Mouse (Mus musculus) regulatory T cell (primary cell): ENCODE measurements around the gene Fgf18.

Experiments used
- in situ Hi-C: fragments of 300-600 bp; cut with MboI, MseI; formaldehyde crosslinking; loops from one replicate; pipeline ENCODE4 v1.15.1; 2025; ENCODE audit warnings: high pct_unique_total_duplicates

The Fgf18 gene

DNA sequence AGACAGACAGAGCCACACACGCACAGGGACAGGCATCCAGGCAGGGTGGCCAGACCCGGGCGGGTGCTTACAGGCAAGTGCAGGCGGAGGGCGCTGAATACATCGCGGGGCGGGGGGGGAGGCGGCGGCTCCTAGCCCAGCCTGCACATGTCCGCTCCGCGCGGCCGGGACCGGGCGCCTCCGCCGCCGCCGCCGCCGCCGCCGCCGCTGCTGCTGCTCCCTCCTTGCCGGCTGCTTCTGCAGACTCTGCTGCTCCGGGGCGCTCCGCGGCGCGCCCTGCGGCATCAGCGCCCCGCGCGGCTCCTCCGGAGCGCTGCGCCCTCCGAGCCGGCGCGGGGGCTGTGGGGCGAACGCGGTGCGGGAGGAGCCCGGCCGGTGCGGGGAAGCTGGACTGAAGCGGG is at the start of gene Fgf18:
TSS of gene Fgf18 (minus strand) at position 230 of the 401 bp plus-strand sequence.
- in situ Hi-C loops, result loop anchor here (25.0 kb wide), 2 partner anchors 535 to 735 kb away; no protein-coding TSS in a partner anchor

DNA sequence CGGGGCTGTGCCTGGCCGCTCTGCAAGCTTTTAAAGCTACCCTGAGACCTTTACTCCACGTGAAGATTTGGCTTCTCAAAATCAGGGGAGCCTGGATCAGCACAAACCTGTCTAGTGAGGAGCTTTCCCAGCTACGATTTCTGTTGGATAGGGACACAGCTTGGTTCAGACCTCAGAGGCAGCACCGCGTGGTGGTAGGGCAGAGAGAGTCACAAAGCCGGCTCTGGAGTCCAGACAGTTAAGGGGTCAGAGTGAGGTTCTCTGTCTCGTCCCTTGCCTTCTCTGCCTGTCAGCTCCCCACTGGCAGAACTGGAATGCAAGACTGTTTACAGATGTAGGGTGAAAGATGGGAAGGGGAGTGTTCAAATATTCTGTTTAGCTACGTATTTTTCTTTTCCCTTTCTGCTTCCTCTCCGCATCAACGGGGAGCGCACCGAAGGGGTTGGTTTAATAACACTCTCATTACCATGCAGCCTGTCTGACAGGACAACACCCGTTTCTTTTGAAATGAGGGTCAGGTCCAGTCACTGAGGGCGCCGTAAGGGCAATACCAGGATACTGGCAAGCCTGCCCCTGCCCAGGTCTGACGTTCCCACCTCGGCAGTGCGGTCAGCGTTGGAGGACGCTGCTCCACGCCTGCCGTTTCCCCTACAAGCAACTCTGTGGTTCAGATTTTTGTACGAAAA is 49.4 kb upstream of the Fgf18 start:
- in situ Hi-C loops, result no loop called here

DNA sequence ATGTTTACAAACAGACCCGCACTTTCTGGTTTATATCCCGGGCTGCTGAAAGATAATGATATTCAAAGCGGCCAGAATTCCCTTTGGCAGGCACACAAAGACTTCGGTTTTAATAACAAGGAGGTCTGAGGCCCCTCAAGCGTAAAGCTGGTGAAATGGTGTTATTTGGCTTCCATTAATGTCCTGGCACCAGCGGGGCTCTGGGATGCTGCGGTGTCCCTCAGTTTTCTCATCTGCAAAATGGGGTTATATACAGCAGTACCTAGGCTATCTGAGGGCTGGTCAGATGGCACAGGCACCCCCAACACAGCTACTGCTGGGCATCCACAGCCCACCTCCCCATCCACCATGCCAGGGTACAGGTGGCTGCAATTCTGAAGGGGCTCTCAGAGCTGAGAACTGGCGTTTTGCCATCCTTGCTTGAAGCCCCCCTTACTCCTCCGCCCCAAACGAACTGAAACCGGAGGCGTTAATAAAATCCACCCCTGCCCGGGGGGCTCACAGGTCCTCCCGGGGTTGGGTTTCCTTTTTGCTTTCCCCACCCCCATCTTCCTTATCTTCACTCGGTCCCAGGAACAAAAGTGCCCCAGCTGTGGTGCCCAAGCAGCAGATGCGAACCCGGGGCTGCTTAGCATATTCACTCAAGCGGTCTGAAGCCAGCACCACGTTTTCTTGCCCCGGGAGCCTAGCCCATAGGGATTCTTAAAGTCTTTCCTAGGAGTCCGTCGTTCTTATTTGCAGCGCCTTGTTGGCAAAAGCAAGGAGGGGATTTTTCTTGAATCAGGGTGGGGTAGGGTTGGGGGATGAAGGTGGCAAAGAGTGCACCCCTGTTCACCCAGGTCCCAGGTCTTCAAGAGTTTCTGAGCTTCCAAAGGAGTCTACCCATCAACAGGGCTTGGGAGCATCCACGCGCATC is 48.6 kb upstream of the Fgf18 start:
- in situ Hi-C loops, result no loop called here

DNA sequence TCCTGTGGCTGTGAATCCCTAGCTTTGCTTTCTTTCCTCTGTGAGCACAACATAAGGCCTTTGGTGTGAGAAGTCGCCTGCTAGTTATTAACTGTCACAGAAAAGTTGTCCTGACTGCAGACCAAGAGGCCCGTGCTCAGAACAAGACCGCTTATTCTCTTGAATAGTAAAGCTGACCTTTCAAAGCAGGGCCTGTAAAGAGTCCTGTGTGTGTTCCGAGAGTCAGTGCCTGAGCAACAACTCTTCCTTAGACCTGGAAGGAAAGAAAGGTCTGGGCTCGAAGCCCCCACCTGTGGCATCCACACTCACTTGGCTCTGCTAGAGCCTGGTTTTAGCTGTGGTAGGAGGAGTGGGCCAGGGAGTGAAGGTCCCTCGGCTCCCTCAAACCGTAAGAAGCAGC is 47.9 kb upstream of the Fgf18 start:
- in situ Hi-C loops, result no loop called here

DNA sequence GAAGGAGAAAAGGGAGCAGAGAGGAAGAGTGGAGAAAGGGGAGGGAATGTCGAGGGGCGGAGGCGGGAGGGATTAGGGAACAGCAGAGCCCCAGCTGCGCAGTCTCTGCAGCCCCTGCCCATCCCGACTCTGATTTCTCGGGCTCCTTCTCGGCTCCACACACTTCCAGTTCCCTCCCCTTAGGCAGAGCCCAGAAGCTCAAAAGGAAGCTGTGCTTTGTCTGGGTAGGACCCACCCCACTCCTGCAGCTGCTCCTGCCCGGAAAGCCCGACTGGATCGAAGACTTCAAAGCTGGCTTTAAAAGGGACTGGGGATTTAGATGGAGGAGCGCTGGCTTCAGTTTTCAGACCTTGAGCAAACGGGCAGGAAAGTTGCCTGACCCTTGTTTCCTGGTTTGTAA is 46.5 kb upstream of the Fgf18 start:
- in situ Hi-C loops, result no loop called here

DNA sequence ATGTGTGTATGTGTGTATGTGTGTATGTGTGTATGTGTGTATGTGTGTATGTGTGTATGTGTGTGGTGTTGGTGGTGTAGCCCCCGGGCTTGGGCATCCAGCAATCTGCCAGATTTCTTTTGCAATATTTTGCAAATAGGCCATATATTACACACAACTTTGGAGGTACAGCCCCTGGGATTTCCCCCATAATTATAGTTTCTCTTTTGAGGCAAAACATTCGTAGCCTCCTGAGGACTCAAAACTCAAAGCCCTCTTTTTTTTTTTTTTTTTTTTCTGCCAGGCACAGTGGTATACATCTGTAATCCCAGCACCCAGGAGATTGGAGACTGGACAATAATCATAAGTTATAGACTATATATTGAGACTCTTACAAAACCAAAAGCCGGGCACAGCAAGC is 34.6 kb upstream of the Fgf18 start:
- in situ Hi-C loops, result no loop called here

DNA sequence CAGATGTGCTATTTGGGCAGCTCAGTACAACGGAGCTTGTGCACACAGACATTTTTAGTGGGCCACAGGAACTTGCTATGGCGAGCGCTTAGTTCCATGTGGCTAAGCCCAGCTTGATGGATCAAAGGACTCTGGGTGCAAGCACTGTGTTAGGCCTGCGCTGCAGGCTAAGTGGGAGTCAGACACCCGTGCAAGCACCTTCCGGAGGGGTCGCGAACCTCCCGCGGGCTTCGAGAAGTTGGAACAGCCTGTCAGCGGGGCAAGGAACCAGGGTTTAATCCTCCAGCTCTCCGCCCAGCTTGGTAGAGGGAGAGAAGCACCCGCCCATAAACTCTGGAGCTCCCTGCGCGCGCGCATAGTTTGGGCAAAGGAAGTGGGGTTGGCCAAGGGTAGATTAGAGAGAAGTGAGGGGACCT is 33.5 kb upstream of the Fgf18 start:
- in situ Hi-C loops, result no loop called here

DNA sequence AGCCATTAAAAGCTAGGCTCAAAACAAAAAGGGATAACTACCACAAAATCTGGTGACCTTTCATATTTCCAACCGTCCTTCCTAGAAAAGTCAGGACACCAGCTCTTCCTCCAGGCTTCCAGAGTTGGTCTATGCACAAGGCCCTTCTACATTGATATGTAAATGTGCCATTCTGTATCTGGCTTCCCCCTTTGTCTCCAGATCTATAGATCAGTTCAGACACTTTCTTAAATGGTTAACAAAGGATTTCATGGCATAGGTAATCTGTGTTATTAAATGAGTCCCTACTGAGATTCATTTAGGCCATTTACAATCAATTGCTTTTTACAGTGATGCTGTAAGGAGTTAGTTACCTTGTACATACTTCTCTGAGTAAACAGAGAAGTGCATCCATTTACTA is 32.6 kb upstream of the Fgf18 start:
- in situ Hi-C loops, result loop anchor here (5.0 kb wide), 2 partner anchors 117 to 432 kb away; no protein-coding TSS in a partner anchor

DNA sequence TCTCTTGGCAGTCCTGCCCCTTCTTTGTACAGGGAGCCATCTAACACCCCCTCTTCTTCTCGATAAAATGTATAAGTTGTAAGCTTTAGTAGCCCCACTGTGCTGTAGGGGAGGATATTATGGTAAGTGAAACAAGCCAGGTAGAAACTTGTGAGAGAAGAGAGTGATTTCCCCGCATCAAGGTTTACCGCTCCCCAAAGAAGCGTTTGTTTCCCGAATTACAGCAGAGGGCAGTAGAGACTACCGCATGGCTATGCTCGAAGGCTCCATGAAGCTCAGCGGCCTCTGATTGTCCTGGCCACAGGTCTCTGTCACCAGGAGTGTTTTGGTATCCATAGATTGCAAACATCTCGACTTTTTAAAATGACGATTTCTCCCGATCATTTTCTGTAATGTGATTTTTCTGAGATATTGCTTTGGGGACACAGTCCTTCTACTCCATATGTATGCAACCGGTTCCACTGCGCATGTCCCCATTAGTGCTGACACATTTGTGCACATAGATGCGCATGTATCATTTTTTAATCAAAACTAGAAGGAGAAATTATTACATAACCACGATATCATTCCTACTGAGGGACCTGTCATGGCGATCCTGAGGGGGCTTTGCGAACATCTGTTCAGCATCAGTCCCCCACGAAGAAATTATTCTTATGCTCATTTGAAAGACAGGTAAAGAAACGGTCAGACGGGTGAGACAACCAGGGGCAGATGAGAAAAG is 29.5 kb upstream of the Fgf18 start:
- in situ Hi-C loops, result loop anchor here (5.0 kb wide), 2 partner anchors 121 to 436 kb away; no protein-coding TSS in a partner anchor

DNA sequence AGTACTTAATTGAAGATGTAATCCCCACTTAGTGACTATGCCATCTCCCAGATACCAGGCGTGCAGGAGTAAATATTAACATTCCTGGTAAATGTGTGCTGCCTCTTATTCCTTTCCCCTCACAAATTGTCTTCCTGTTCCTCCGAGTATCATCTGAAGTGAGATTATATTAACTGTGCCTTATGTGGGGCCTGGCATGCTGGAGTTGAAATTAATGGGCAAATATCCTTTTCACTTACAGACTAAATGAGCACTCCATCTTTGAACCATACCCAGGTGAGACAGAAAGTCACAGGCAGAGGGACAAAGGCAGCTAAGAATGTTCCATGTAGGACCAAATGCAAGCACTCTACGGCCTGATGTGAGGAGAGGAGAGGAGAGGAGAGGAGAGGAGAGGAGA is 28.6 kb upstream of the Fgf18 start:
- in situ Hi-C loops, result loop anchor here (5.0 kb wide), 2 partner anchors 122 to 437 kb away; no protein-coding TSS in a partner anchor

DNA sequence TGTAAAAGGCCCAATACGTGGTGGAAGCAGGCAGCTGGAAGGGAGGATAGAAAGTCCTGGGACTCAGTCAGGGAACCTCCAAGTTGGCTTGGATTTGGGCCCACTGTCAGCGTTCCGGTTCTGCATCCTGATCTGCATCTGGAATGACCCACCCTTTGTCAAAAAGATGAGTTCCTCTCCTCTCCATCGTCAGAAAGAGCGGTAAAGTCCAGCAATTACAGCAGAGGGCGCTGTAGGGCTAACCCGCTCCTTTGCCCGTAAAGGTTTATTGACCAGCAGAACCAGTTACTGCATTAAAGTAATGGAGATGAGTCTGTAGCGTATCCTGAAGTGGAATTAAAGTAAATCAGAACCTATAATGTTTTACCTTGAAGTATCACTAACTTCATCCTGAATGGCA is 23.3 kb upstream of the Fgf18 start:
- in situ Hi-C loops, result no loop called here

DNA sequence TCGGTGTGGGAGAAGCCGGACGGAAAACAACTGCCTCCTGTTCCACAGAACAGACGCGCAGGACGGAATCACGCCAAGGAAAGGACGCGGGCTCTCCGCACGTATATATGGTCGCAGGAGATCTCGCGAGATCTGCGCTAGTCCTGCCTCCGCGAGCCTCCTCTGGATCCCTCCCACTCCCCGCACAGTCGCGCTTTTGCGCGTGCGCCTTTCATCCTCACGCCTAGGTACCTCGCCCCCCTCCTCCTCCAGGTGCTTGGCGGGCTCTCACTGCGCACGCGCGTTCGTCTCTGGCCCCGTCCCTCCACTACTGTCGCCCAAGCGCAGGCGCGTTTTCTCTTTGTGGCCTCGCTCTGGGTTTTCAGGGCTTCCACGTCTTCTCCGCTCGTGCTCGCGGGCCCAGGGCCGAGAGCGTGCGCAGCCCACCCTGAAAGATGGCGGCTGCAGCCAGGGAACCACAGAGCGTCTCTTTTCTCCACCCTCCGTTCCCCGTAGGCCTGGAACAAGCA is 15.9 kb upstream of the Fgf18 start, which contains the start of gene Npm1:
TSS of gene Npm1 (minus strand) at position 209 of the 509 bp plus-strand sequence.
- in situ Hi-C loops, result loop anchor here (10.0 kb wide), 1 partner anchor 772 kb away; no protein-coding TSS in a partner anchor

DNA sequence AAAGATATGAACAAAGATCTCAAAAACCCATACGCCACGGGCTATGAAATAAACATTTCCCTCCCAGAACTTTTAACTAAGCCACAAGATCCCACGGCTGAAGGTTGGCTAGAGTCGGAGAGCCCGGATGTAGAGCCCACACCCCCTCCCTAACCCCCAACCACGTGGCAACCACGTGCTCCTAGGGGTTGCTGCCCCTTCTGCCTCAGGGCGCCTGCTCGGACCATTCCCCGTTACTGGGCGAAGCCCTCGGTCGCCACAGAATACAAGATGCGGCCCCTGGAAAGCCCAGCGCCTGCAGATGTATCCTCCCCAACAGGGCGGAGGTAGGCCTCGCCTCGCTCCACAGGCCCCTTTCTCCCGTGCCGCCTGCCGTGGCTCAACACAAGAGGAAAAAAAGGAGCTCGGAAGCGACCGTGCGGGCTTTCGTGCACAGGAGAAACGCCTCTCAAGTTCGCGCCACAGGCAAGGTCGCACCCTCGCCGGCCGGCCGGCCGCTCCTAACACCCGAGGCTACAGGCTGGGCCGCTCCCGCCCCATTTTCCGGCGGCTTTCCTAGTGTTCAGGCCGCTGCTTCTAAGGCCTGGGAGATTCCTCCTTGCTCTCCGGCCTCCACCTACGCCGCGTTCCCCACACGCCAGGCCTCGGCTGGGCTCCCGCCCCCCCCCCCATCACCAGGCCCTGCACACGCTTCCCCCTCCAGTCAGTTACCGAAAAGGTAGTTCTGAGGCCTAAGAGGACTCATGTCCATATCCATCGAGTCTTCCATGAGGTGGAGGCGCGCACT is 15.2 kb upstream of the Fgf18 start:
- in situ Hi-C loops, result loop anchor here (10.0 kb wide), 1 partner anchor 772 kb away; no protein-coding TSS in a partner anchor

DNA sequence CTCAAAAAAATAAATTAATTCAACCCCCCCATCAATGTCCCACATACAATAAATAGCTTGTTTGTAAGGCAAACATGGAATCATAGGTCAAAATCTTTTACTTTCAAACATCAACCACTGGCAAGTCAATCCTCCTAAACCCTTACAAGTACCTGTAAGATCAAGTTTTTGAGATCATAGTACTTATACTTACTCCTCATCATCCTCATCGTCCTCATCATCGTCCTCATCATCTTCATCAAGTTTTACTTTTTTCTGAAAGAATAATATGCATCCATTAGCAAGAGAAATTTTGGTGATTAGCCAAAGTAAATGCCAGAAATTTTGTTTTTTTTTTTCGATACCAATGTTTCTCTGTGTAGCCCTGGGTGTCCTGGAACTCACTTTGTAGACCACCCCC is 12.5 kb upstream of the Fgf18 start:
- in situ Hi-C loops, result loop anchor here (10.0 kb wide), 1 partner anchor 775 kb away; no protein-coding TSS in a partner anchor

DNA sequence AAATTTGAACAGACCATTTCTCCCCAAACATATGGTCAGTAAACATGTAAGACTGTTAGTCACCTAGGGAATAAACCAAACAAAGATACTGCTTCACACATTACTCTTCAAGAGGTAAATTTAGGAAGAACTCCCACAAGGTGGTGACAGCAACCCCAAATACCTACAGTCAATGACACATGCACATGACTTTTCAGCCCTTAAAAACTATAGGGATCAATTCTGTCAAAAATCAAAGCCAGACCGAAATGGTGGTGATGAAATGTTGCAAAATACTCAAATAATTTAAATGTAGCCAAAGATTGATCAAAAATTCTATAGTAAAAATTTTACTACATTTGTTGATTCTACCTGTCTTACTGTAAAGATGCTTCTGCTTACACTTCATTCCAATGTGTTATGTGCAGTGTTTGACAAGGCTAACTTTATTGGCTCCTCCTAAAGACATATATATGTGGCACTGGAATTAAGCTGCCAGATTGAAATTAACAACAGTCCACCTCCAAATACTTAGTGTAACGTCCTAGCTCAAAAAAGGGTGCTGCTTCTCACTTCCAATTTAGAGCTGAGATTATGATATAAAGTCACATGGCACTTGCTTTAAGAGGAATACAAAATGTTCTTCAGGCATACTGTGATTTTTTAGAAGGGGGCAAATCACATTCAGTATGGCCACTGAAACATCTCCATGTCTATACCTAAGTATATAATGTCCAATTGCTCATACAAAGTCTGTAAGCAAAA is 10.4 kb upstream of the Fgf18 start:
- in situ Hi-C loops, result no loop called here

DNA sequence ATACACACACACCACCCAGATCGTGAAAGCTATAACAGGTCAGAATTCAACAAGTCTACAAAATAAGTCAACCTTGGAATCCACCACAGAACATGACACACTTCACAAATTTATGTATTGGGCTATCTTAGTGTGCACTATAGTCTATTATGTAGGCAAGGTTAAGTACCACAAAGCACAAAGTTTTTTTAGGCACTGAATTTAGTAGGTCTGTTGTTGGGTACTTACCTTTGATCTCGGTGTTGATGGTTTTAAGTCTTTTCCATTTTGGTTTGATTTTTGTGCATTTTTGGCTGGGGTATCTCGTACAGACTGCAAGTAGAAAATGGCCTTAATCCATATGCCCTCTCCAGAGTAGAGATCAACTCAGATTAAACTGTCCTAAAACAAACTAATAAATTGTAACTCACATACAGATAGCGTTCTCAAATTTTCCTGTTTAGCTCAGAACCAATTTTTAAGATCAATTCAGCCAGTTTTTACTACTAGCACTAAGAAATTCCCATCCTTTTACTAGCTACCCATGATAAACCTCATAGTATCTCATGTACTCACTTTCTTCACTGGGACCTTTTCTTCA is 9.3 kb upstream of the Fgf18 start:
- in situ Hi-C loops, result no loop called here

DNA sequence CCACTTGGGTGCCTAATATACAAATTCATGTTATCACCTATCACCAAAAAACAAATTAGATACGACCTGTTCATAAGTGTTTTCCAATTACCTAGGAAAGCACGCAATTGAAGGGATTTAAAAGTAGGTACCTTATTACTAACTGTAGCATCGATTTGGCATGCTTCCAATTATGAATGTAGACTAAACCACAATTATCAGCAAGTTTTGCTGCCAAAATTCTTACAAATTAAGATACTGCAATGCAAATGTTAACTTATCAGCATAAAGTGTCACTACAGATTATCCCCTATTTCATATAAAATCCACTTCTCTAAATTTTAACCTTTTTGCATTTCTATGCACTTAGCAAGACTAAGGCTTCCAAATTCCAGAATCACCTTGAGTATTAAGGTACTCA is 7.3 kb upstream of the Fgf18 start:
- in situ Hi-C loops, result no loop called here

DNA sequence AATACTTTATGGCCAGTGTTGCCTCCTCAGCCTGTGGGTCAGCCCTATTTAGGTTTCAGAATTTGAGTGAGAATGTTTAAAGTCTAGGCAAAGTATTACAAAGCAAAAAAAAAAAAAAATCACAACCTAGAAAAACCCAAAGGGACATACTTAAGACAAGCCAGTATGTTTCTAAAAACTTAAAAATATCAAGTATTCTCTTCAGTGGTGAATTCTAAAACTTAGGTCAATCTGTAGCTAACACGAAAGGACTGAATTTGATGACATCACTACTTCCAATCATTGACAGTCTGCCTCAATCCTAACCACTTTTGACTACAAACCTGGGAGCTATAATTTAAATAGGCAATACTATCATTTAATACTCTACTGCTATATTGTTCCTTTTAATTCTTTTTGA is 5.8 kb upstream of the Fgf18 start:
- in situ Hi-C loops, result no loop called here

DNA sequence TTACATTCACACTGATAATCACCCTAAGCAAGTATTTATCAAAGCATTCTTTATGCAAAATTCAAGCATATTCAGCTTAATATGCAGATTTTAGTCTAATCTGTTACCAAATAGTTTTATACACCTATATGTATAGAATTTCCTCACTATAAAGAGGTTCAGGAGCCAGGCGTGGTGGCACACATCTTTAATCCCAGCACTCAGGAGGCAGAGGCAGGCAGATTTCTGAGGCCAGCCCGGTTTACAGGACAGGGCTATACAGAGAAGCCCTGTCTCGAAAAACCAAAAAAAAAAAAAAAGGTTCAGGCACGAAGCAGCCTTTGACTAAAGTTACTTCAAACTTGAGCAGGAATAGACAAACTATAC is 4.6 kb upstream of the Fgf18 start:
- in situ Hi-C loops, result no loop called here
